9 mouse cellular contexts compared by ENCODE assay signal in the genomic region with DNA sequence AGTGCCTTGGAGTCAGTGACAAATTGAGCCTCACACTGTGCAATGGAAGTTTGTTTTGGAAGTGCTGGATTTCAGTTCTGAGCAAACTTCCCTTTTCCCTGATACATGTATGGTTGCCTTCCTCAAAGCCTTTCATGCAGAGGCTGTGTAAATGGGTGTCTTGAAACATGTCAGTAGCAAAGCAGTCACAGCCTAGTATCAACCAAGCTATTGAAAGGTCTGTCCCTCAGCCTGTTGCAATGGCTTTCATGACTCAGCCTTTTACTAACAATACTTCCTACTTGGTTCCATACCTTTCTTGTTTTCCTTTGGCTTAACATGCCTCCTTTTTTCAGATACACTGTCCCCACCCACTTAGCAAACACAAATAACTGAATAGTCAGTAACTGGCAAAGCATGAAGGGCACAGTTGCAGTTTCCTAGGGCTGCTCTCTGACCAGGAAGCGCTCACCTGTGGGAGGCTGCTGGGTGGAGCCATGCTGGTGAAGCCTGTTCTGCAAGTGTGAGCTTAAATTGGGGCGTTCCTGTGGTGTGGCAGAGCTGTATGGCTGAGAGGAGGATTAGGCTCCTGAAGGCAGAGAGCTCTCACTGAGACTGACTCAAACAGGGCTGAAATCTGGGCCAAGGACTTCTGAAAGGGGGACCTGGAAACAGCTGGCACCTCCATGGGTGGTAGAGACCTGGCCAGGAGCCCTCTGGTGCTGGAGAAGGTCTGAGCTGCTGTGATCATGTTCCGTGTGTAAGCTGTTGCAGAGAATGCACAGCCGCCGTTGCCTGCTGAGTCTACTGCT.
DNase-seq lines count a peak whose midpoint lies in the region; ATAC-seq lines count a peak whose summit lies in the region.
"Had no signal": no experiment of that assay in that cellular context is flagged by ENCODE, and none has a peak within 500 bp of the region (broad histone marks: within the 10 kb centered on the region; RNA-seq: fewer than 3 reads in every experiment).

No protein-coding gene starts in this region.

- ATAC-seq in neural tube, embryonic 13.5 days (ENCODE audit: low read depth) = no peak; the same call in 1 of the 2 replicates
- ATAC-seq in hindbrain, embryonic 15.5 days (ENCODE audit: low FRiP score, low read depth) = peak; percentile 63

- H3K4me1 ChIP-seq in neural tube, embryonic 13.5 days (replicated peaks) = peaks cover 18% of the 10 kb centered on the region
- H3K4me1 ChIP-seq in hindbrain, embryonic 15.5 days (replicated peaks) = peaks cover 15% of the 10 kb centered on the region
- H3K4me1 ChIP-seq in limb, embryonic 10.5 days = peaks cover 14% of the 10 kb centered on the region

- no peaks in the 10 kb centered on the region for H3K9me3 ChIP-seq in neural tube, embryonic 13.5 days
- no peaks in the 10 kb centered on the region for H3K9me3 ChIP-seq in hindbrain, embryonic 15.5 days
- H3K9me3 ChIP-seq in limb, embryonic 10.5 days (replicated peaks) = no peaks in the 10 kb centered on the region

- H3K27ac ChIP-seq in neural tube, embryonic 13.5 days (replicated peaks) = peak overlapping the region; percentile 49; the same call in 1 of the 2 replicates
- H3K27ac ChIP-seq in hindbrain, embryonic 15.5 days (replicated peaks) = no peak overlapping the region; the same call in 1 of the 2 replicates
- peak overlapping the region; percentile 16 for H3K27ac ChIP-seq in limb, embryonic 10.5 days
- H3K27ac ChIP-seq: macrophage had no signal

- H3K36me3 ChIP-seq in neural tube, embryonic 13.5 days = no peaks in the 10 kb centered on the region
- H3K36me3 ChIP-seq in hindbrain, embryonic 15.5 days = no peaks in the 10 kb centered on the region
- H3K36me3 ChIP-seq in limb, embryonic 10.5 days = no peaks in the 10 kb centered on the region

- 49% methylated on average over 5 of the region's 5 CpGs for WGBS in neural tube, embryonic 13.5 days
- 48% methylated on average over 5 of the region's 5 CpGs for WGBS in hindbrain, embryonic 15.5 days
- 40% methylated on average over 5 of the region's 5 CpGs for WGBS in limb, embryonic 10.5 days

- DNase-seq in neural tube, embryonic 10.5 days (ENCODE audit: extremely low spot score, low spot score) = no peak
- peak; percentile 69 to 72 for DNase-seq in cerebellum, postnatal 14 days
- DNase-seq in limb, embryonic 10.5 days (ENCODE audit: low spot score) = no peak
- DNase-seq in right cerebral cortex, adult 2 months (ENCODE audit: low spot score in 2 of 2) = peak; percentile 71 to 77
- DNase-seq in layer of hippocampus, adult 8-10 months (ENCODE audit: low spot score in 2 of 2) = no peak
- no peak for DNase-seq in layer of hippocampus, postnatal 25 days (ENCODE audit: extremely low spot score in 1 of 2, low spot score in 1 of 2)

- no peak overlapping the region for H3K9ac ChIP-seq in neural tube, embryonic 13.5 days
- H3K9ac ChIP-seq in hindbrain, embryonic 15.5 days = no peak overlapping the region

- H3K4me2 ChIP-seq in neural tube, embryonic 13.5 days = no peak overlapping the region
- peak overlapping the region; percentile 15; the same call in 1 of the 2 replicates for H3K4me2 ChIP-seq in hindbrain, embryonic 15.5 days

- no peaks in the 10 kb centered on the region for H3K27me3 ChIP-seq in neural tube, embryonic 13.5 days
- no peaks in the 10 kb centered on the region for H3K27me3 ChIP-seq in hindbrain, embryonic 15.5 days
- H3K27me3 ChIP-seq in limb, embryonic 10.5 days (ENCODE audit: low read depth, poor library complexity, severe bottlenecking) = no peaks in the 10 kb centered on the region

- H3K4me3 ChIP-seq in neural tube, embryonic 13.5 days = no peak overlapping the region
- H3K4me3 ChIP-seq in hindbrain, embryonic 15.5 days = no peak overlapping the region
- H3K4me3 ChIP-seq in limb, embryonic 10.5 days = no peak overlapping the region

Comparison
In these comparisons a context has a peak if more than half of its experiments do, and no peak if none do; other contexts are left out.
1. DNase-seq: peak in cerebellum, postnatal 14 days (2 of 2) and right cerebral cortex, adult 2 months (2 of 2); none in neural tube, embryonic 10.5 days (single experiment), limb, embryonic 10.5 days (single experiment), layer of hippocampus, adult 8-10 months (0 of 2) and layer of hippocampus, postnatal 25 days (0 of 2).